Mouse (Mus musculus) right cerebral cortex, postnatal 10 days (tissue): ENCODE measurements around the gene Zmym2.

Source experiments
- DNase-seq, 2 experiments: peaks; one replicate each; pipeline ENCODE4 v3.0.0; 2021; ENCODE audit warnings: low spot score in 2 of 2

Gene Zmym2

DNA sequence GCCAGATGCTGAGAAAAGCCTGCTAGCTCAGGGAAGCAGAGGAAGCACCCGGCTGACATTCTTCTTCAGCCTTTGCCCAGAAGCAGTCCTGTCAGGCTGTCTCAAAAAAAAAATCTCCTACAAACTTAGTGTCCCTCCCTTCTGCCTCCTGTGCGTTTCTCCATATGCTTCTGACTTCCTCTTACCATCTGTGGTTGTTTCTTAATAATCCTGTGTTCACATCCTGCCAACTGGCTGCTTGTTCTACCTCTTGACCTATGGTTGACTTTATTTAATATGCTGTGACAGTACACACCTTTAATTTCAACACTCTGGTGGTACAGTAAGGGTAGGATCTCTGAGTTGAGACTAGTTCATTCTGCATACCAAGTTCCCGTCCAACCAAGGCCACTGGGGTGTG, 32.1 kb downstream of the Zmym2 start:
- no peak for DNase-seq

DNA sequence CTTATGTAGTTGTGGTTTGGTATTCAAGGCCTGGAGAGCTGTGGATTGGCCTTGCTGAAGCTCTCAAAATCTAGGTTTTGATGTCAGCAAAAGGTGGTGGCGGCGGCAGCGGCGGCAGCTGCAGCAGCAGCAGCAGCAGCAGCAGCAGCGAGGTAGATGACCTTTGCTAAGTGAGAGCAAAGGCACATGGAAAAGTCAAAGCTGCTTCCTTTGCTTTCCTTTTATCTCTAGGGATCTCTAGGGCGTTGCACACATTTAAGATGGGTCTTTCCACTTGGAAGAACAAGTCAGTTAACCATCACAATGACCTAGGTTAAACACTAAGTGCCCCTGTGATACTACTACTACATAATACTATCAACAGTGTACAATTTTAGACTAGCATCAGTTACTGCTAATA, 49.0 kb downstream of the Zmym2 start:
- no peak for DNase-seq

DNA sequence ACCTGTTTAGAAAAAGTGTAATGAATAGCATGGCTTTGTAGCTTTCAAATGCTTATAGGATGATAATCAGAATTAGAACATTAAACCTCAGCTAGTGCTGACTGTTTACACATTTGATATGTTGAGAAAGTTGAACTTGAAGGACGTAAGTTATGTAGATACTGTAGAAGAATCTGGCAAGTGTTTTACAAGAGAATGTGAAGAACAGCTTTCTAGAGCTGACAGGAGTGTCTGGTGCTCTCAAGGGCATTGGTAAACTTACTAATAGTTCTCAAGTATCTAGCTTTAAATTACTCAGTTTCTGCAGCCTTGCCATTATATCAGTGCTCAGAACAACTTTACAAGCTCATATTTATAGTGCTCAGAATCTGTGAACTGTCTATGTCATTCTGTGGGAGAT, 53.5 kb downstream of the Zmym2 start:
- no peak for DNase-seq

DNA sequence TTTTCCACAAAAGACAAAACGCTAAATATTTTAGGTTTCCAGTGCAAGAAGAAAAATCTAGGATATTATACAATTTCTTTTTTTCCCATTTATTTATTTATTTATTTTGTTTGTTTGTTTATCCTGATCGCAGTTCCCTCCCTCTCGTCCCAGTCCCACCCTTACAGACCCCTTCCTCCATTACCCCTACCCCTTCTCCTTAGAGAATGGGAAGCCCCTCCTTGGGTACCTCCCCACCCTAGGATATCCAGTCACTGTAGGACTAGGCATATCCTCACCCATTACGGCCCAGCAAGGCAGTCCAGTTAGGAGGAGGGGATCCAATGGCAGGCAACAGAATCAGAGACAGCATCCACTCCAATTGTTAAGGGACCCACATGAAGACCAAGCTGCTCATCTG, 66.5 kb downstream of the Zmym2 start:
- no peak for DNase-seq

DNA sequence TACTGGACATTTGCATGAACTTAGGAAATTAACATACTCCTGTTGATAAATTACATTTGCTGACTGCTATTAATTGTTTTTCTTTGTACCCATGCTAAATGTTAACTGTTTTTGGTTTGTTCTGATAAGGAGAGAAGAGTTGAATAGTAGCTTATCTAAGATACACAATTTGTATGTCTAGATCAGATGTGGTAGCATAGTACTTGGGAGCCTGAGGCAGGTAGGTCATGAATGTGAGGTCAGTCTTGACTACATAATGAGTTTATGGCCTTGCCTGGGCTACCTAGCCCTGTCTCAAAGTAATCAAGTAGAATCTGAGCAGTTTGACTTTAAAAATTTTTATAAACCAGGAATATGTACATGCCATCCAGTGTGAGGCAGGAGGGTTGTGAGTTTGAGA, 67.9 kb downstream of the Zmym2 start:
- no peak for DNase-seq

DNA sequence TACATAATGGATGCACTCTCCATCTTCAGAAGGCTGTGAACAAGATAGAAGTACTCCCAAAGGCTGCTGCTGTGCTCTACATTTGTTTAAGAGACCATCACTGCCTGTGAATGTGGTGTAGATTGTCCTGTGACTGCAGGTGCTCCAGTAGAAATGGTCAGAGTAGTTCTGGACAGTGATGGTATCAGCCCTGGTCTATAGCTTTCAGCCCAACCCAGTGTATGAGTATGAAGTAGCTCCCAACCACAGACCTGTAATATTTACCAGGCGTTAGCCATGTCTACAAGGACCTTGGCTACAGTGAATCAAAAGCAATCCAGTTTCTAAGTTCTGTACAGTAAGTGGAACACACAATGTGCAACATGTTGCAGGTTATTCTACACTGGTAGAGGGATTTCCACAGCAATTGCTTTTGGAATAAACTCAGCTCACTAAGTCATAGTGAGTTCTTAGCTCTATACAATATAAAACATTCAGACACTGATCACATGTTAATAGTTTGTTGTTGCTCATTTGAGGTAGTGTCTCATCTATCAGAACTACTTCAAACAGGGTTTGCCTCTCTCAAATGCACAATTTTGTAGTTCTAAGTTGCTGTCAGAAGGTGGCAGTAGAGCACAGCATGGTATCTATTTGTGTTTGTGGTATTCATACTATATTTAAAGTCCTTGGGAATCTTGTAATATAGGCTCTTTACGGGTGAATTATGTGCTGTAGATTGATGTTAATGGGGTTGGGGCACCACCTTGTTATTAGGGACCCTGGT, 77.7 kb downstream of the Zmym2 start:
- DNase-seq, result peak in 1 of 2 experiments; percentile 41

DNA sequence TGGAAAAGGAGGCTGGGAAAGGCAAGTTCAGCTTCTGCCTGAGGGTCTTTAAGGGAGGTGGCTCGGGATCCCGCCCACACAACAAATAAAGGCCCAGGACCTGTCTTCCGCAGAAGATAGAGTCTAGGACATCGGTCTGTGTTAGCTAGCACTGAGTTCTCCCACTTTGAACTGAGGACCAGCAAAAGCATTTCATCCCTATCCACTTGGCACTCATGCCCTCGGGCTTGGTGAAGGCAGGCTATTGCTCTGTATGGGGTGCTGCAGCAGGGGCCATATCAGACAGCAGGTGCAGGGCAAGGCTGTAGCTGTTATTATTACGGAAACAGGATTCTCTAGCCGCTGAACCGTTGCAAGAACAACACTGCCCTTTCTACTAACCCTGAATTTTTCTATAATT, 83.2 kb downstream of the Zmym2 start:
- DNase-seq, result no peak

DNA sequence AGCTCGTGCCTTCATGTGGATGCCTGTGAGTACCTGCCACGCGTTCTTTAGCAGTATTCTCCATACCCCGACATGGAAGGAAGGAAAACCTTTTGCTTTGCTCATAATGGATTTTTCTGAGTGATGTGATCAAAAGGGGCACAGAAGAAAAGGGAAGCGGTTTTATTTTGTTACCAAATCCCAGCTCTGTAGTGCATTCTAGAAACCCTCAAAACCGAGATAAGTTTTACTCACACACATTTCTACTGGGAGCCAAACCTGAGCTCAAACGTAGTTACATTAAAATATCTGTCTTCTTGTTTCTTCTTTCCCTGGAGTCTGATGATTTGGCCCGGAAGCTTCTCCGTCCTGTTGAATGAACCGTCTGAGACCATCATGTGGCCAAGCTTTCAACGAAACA, 83.7 kb downstream of the Zmym2 start:
- no peak for DNase-seq

DNA sequence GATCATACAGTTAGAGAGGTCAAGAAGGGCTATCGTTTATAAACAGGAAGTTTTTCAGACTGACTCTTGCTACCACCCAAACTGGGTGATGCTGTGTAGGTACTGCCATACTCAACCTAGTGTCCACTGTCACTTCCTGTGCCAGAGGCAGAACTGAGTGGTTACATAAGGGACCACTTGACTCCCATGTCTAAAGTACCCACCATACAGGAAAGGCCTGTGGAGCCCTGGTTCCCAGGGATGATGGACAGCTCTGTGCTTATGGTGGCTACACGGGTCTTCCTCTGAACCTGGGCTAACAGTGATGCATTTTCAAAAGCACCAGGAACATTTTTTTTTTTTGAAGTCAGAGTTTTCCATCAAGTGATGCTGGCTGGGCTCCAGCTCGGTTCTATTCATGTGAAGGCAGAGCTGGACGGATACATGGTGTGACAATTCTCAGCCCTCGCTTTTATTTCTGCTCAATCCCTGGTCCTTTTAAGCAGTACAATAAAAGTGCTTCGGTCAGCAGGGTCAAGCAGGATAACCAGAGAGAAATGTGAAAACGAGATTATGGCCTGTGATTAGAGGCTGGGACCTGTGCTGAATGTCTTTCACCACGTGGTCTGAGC, 91.7 kb downstream of the Zmym2 start:
- no peak for DNase-seq

DNA sequence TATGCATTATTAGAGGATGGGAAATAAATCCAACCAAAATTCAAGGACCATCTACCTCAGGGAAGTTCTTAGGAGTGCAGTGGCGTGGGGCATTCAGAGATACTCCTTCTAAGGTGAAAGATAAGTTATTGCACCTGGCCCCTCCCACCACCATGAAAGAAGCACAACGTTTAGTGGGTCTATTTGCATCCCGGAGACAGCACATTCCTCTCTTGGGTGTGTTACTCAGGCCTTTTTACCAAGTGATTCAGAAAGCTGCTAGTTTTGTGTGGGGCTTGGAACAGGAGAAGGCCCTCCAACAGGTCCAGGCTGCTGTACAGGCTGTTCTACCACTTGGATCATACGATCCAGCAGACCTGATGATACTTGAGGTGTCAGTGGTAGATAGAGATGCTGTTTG, 102.2 kb downstream of the Zmym2 start:
- DNase-seq, result no peak
